Mouse (Mus musculus) lung, embryonic 16.5 days (tissue): ENCODE results near the gene Tbc1d4. TPM values are rescaled to one million over a fixed set of nuclear protein-coding genes. Genes with fewer than 3 reads are reported as not detected.

Experiments used
- ATAC-seq: fragments of 200-750 bp; cut with Nextera tagmentation; 2 replicates; pipeline ENCODE4 v1.8.0; 2017; ENCODE audit warnings: low read depth, mild to moderate bottlenecking, moderate library complexity
- H3K27ac ChIP-seq: fragments of 300-500 bp; sonication (generic); 2 replicates; pipeline ENCODE4 v1.5.1; 2014; ENCODE audit warnings: mild to moderate bottlenecking, control low read depth, low read length
- H3K27me3 ChIP-seq: fragments of 300-500 bp; sonication (generic); 2 replicates; pipeline ENCODE4 v1.6.1; 2014; ENCODE audit warnings: low read depth, low read length, mixed read lengths; ENCODE audit not compliant: control insufficient read depth, insufficient read depth
- H3K36me3 ChIP-seq: fragments of 300-500 bp; sonication (generic); 2 replicates; pipeline ENCODE4 v1.6.1; 2014; ENCODE audit warnings: low read length; ENCODE audit not compliant: control insufficient read depth, insufficient read depth
- H3K4me1 ChIP-seq: fragments of 300-500 bp; sonication (generic); replicated peaks from 2 replicates; pipeline ENCODE4 v1.6.1; 2014; ENCODE audit warnings: low read length, mixed read lengths; ENCODE audit not compliant: control insufficient read depth, insufficient read depth
- H3K4me2 ChIP-seq: fragments of 300-500 bp; sonication (generic); 2 replicates; pipeline ENCODE4 v1.6.1; 2014; ENCODE audit warnings: low read depth, low read length, control low read depth
- H3K4me3 ChIP-seq: fragments of 300-500 bp; sonication (generic); 2 replicates; pipeline ENCODE4 v1.5.1; 2014; ENCODE audit warnings: mild to moderate bottlenecking, low read length, control low read depth
- H3K9ac ChIP-seq: fragments of 300-500 bp; sonication (generic); 2 replicates; pipeline ENCODE4 v1.6.1; 2014; ENCODE audit warnings: low read length, control low read depth
- H3K9me3 ChIP-seq: fragments of 300-500 bp; sonication (generic); 2 replicates; pipeline ENCODE4 v1.6.1; 2016; ENCODE audit warnings: low read length; ENCODE audit not compliant: control insufficient read depth
- WGBS: fragments of 180-500 bp; shearing (Covaris S2); extraction: QIAGEN DNeasy Blood & Tissue Kit; methylation state at CpG from one replicate; pipeline ENCODE4 v1.1.7; 2014; 5-methylcytosine and 5-hydroxymethylcytosine counted together
- polyA plus RNA-seq: library from polyadenylated mRNA; unstranded; fragments of >200 nt; fragmentation: Nextera tagmentation; extraction: Ambion mirVana; gene quantifications from 2 replicates; pipeline ENCODE4 v1.2.1, GENCODE M21; 2015

Tbc1d4 gene
- polyA plus RNA-seq, 1 experiment from 2014 or later = 12.3 TPM

DNA sequence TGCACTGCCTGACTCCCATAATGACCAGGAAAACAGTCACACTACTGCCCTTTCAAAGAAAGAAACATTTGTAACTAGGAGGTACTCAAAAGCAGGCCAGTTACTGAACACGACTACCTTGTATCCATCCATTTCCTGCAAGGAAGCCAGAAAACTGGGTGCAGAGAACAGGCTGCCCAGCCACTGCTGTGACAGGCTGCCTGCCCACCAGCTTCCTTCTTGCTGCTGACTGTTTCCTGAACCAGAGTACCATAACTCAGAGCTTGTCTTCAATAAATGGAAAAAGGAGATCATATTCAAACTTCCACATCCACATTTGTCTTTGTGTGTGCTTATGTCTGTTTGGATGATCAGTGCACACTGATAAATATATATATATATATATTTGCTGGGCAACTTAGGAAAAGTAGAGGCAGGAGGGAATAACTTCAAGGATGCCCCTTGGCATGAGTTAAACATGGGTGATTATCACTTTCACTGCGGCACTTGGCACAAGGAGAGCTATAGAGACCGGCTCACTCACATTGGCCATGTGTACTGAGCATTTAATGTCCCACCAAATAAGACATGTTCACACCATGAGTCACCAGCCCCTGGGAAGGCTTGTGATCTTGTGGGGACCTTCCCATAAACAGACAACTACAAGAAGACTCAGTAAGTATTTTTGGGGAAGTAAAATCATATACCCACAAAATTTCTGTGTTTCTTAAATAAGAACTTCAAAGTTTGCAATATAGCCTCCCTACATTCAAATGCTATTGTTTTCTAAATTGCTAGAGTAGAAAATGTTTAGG is 105.6 kb downstream of the Tbc1d4 start:
- no peak for ATAC-seq
- Histone ChIP-seq H3K9me3 (no peaks in the 10 kb centered on the region), H3K27me3 (no peaks in the 10 kb centered on the region), H3K27ac (no peak overlapping the region), H3K4me2 (no peak overlapping the region), H3K9ac (no peak overlapping the region), H3K4me3 (no peak overlapping the region), H3K4me1 (no peaks in the 10 kb centered on the region), H3K36me3 (no peaks in the 10 kb centered on the region)
- WGBS = 79% methylated on average over 3 of the region's 3 CpGs

DNA sequence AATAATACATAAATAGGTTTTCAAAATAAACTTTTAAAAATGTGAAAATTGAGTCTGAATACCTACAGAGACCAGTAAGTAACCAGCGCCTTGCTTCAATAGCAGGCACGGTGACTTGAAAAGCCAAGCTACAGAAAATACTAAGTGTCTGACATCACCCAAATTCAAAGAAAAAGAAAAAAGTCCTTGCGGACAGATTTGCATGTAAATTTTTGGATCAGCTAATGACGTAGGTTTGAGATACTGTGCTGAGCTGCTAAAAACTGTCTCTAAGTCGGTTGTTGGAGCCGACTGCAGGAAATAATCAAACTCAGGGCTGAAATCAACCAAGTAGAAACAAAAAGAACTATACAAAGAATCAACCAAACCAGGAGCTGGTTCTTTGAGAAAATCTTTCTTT is 107.1 kb downstream of the Tbc1d4 start:
- no peak overlapping the region for H3K9ac ChIP-seq
- H3K27ac ChIP-seq = no peak overlapping the region
- no peak for ATAC-seq
- WGBS = 85% methylated on average over 6 of the region's 6 CpGs
- no peaks in the 10 kb centered on the region for H3K4me1 ChIP-seq
- no peaks in the 10 kb centered on the region for H3K27me3 ChIP-seq
- no peak overlapping the region for H3K4me2 ChIP-seq
- no peak overlapping the region for H3K4me3 ChIP-seq
- H3K36me3 ChIP-seq = no peaks in the 10 kb centered on the region
- no peaks in the 10 kb centered on the region for H3K9me3 ChIP-seq

- ATAC-seq = no peak
- no peak overlapping the region for H3K4me3 ChIP-seq
- no peaks in the 10 kb centered on the region for H3K9me3 ChIP-seq
- no peak overlapping the region for H3K9ac ChIP-seq
- no peak overlapping the region for H3K27ac ChIP-seq
- WGBS = 85% methylated on average over 11 of the region's 11 CpGs
- H3K4me2 ChIP-seq = no peak overlapping the region
- no peaks in the 10 kb centered on the region for H3K4me1 ChIP-seq
- no peaks in the 10 kb centered on the region for H3K36me3 ChIP-seq
- H3K27me3 ChIP-seq = no peaks in the 10 kb centered on the region
Measured at GRCm38 (mm10) chr14:101501452-101501851, 107.5 kb downstream of the Tbc1d4 start.

- no peaks in the 10 kb centered on the region for H3K4me1 ChIP-seq
- H3K4me3 ChIP-seq = no peak overlapping the region
- no peak overlapping the region for H3K4me2 ChIP-seq
- no peaks in the 10 kb centered on the region for H3K27me3 ChIP-seq
- no peak overlapping the region for H3K27ac ChIP-seq
- no peaks in the 10 kb centered on the region for H3K36me3 ChIP-seq
- WGBS = 51% methylated on average over 11 of the region's 11 CpGs
- ATAC-seq = peak; percentile 36; the same call in 1 of the 2 replicates
- H3K9ac ChIP-seq = no peak overlapping the region
- H3K9me3 ChIP-seq = no peaks in the 10 kb centered on the region
Measured at GRCm38 (mm10) chr14:101500826-101501225, 108.2 kb downstream of the Tbc1d4 start.

DNA sequence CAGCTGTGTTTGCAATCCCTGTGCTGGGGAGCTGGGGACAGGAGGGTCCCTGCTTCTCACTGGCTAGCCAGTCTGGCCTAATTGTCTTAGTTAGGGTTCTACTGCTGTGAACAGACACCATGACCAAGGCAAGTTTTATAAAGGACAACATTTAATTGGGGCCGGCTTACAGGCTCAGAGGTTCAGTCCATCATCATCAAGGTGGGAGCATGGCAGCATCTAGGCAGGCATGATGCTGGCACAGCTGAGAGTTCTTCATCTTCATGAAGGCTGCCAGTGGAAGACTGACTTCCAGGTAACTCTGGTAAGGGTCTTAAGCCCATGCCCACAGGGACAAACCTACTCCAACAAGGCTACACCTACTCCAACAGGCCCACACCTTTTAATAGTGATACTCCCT is 109.2 kb downstream of the Tbc1d4 start:
- H3K4me2 ChIP-seq = no peak overlapping the region
- WGBS = 94% methylated on average over 1 of the region's 1 CpGs
- H3K36me3 ChIP-seq = no peaks in the 10 kb centered on the region
- no peak for ATAC-seq
- no peaks in the 10 kb centered on the region for H3K9me3 ChIP-seq
- no peaks in the 10 kb centered on the region for H3K4me1 ChIP-seq
- H3K27me3 ChIP-seq = no peaks in the 10 kb centered on the region
- no peak overlapping the region for H3K27ac ChIP-seq
- H3K4me3 ChIP-seq = no peak overlapping the region
- no peak overlapping the region for H3K9ac ChIP-seq

DNA sequence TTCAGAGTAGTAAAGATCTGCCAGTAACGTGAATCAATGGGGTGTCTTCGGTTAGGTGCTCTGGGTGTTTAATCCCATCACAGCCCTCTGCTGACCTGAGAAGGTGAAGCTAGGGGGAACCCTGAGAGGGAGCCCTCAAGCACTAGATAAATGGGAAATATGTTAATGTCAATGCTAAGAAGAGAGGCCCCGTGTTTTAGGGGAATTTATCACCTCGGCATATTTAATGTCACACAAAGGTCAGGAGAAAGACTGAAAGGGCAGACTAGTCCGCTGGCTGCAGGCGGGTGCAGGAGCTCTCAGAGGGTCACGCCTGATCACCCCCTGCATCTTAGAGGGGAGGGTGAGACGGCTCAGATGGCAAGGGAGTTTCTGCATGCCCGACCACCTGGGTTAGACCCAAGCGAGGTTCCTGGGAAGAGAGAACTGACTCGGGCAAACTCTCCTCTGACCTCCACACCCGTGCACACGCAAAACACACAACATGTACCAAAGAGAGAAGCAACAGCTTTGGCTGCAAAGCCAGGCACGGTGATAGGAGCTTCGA is 120.7 kb downstream of the Tbc1d4 start:
- ATAC-seq = no peak
- H3K9me3 ChIP-seq = no peaks in the 10 kb centered on the region
- no peaks in the 10 kb centered on the region for H3K27me3 ChIP-seq
- H3K4me1 ChIP-seq = peaks cover 5% of the 10 kb centered on the region
- no peak overlapping the region for H3K27ac ChIP-seq
- H3K36me3 ChIP-seq = no peaks in the 10 kb centered on the region
- no peak overlapping the region for H3K9ac ChIP-seq
- no peak overlapping the region for H3K4me3 ChIP-seq
- no peak overlapping the region for H3K4me2 ChIP-seq
- 55% methylated on average over 15 of the region's 15 CpGs for WGBS

DNA sequence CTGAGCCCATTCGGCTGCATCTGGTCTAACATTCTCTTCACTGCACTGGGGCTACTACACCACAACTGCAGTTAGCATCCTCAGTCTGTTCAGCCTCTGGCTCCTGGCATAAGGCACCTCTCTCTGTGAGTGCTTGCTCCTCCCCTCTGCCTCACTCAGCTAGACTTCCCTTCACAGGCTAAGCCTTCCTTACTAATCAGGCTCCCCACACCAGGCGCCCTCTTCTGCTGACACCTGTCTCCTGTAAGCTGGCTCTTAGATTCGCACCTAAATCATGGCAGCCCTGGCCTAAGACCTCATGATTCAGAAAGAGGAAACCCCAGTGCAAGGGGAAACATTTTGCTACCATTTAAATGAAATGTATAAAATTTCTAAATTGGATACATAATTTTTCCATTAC is 122.4 kb downstream of the Tbc1d4 start:
- H3K4me3 ChIP-seq = no peak overlapping the region
- no peaks in the 10 kb centered on the region for H3K9me3 ChIP-seq
- H3K4me1 ChIP-seq = peaks cover 8% of the 10 kb centered on the region
- ATAC-seq = no peak
- no peak overlapping the region for H3K4me2 ChIP-seq
- H3K27me3 ChIP-seq = no peaks in the 10 kb centered on the region
- WGBS = 52% methylated on average over 3 of the region's 3 CpGs
- H3K9ac ChIP-seq = no peak overlapping the region
- no peak overlapping the region for H3K27ac ChIP-seq
- H3K36me3 ChIP-seq = no peaks in the 10 kb centered on the region

DNA sequence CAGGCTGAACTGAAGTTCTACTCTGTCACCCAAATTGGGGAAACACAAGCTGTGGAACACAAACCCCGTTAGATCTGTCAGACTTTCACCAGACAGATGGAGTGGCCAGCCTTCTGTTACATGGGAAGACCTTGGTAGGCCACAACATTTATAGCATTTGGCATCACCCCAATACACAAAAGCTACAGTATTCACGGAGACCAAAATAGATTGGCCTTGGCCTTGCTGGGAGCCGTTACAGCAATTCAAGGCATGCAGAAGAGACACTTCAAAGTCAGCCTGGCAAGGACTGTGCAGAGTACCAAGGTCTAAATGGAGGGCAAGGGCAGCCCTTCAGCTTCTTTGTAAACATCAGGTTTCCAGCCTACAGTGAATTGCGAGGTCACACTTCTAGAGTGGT is 125.8 kb downstream of the Tbc1d4 start:
- Histone ChIP-seq H3K9me3 (no peaks in the 10 kb centered on the region), H3K36me3 (no peaks in the 10 kb centered on the region), H3K27me3 (no peaks in the 10 kb centered on the region), H3K4me1 (peaks cover 11% of the 10 kb centered on the region), H3K4me2 (no peak overlapping the region), H3K9ac (no peak overlapping the region), H3K27ac (peak overlapping the region; percentile 54; the same call in 1 of the 2 replicates), H3K4me3 (no peak overlapping the region)
- ATAC-seq = peak; percentile 70
- 21% methylated on average over 4 of the region's 4 CpGs for WGBS

DNA sequence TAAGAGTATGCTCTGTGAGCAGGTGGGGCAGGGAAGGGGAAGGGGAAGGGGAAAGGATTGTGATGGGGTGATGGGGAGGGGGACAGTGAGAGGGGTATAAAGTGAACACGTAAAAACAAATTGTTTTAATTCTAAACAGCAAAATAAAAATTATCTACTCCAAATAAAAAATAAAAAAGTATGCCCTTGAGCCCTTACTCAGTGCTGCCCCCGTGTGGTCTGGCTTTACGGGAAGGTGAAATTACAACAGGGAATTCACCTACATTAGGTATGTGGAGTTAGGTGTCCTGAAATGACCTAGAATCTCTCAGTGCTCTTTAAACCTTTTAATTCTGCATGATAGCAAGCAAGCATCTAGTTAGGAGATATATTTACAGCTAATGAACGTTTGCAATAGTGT is 126.7 kb downstream of the Tbc1d4 start:
- H3K9me3 ChIP-seq = no peaks in the 10 kb centered on the region
- H3K4me1 ChIP-seq = peaks cover 11% of the 10 kb centered on the region
- no peak overlapping the region for H3K4me2 ChIP-seq
- H3K27me3 ChIP-seq = no peaks in the 10 kb centered on the region
- H3K36me3 ChIP-seq = no peaks in the 10 kb centered on the region
- WGBS = 39% methylated on average over 4 of the region's 4 CpGs
- no peak overlapping the region for H3K27ac ChIP-seq
- H3K4me3 ChIP-seq = no peak overlapping the region
- no peak for ATAC-seq
- H3K9ac ChIP-seq = no peak overlapping the region
